Mouse (Mus musculus) lung, postnatal 0 days (tissue): ENCODE data around the gene Nsun5.

Experiments used
- CTCF ChIP-seq: IDR thresholded peaks from 2 replicates; pipeline ENCODE4 v1.5.1; 2016; ENCODE audit warnings: antibody characterized with exemption, mild to moderate bottlenecking
- EP300 ChIP-seq: IDR thresholded peaks from 2 replicates; pipeline ENCODE4 v1.6.1; 2016; ENCODE audit warnings: antibody characterized with exemption, mild to moderate bottlenecking, control low read depth

DNA sequence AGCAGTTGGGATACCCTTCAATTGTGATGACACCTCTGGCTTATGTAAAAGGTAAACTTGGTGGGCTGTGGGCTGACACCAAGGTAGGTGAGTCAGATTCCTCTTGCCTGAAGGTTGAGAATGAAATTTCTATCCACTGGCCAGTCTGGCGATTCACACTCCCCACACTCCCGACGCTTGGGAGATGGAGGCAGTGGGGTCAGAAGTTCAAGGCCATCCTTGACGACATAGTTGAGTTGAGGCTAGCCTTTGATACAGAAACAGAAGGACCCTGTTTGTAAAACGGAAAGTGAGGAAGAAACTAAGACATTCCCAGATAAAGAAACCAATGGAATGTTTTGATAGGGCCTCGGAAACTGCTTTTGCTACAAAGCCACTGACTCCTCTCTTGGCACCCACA, 29.6 kb downstream of the Nsun5 start:
- TF ChIP-seq CTCF (no peak), EP300 (no peak)
